Mouse (Mus musculus) fibroblast of lung, adult 2 months (primary cell): Measurements from ENCODE around the gene Spem1.

Experiments used
- DNase-seq: peaks from one replicate; pipeline ENCODE4 v3.0.0-alpha.2; 2011; ENCODE audit warnings: low read depth

Spem1 gene

GRCm38 (mm10) chr11:69836703-69837576, 15.0 kb upstream of the Spem1 start:
- no peak for DNase-seq

GRCm38 (mm10) chr11:69835966-69836335, 14.0 kb upstream of the Spem1 start:
- DNase-seq, result no peak

GRCm38 (mm10) chr11:69835326-69835965, 13.5 kb upstream of the Spem1 start:
- no peak for DNase-seq

- no peak for DNase-seq
Measured at GRCm38 (mm10) chr11:69834001-69834549, 12.1 kb upstream of the Spem1 start.

- DNase-seq, result no peak
Measured at GRCm38 (mm10) chr11:69833554-69833953, 11.6 kb upstream of the Spem1 start.

GRCm38 (mm10) chr11:69828832-69829231, 6.9 kb upstream of the Spem1 start:
- DNase-seq, result no peak

GRCm38 (mm10) chr11:69823456-69823855, 1.5 kb upstream of the Spem1 start:
- no peak for DNase-seq

- no peak for DNase-seq
Measured at GRCm38 (mm10) chr11:69818871-69819270, 3.1 kb downstream of the Spem1 start.

GRCm38 (mm10) chr11:69818365-69818764, 3.6 kb downstream of the Spem1 start, which contains the start of gene Spem2:
Spem2 (minus strand) TSS chr11:69818465.
- no peak for DNase-seq

GRCm38 (mm10) chr11:69816520-69816919, 5.5 kb downstream of the Spem1 start:
- DNase-seq, result no peak

- DNase-seq, result no peak
Measured at GRCm38 (mm10) chr11:69815155-69815554, 6.8 kb downstream of the Spem1 start, which contains the start of gene Gm39566. Gm39566 (minus strand) TSS chr11:69815298.

GRCm38 (mm10) chr11:69810280-69810679, 11.7 kb downstream of the Spem1 start:
- DNase-seq, result no peak

- DNase-seq, result no peak
Measured at GRCm38 (mm10) chr11:69807641-69808040, 14.3 kb downstream of the Spem1 start.

- no peak for DNase-seq
Measured at GRCm38 (mm10) chr11:69806378-69806777, 15.6 kb downstream of the Spem1 start.

- DNase-seq, result no peak
Measured at GRCm38 (mm10) chr11:69804972-69805909, 16.7 kb downstream of the Spem1 start, which contains the start of gene Tmem102. Tmem102 (minus strand) TSS chr11:69805624.

- no peak for DNase-seq
Measured at GRCm38 (mm10) chr11:69804652-69804940, 17.4 kb downstream of the Spem1 start.

- peak; percentile 32 for DNase-seq
Measured at GRCm38 (mm10) chr11:69803786-69804651, 18.0 kb downstream of the Spem1 start.

- no peak for DNase-seq
Measured at GRCm38 (mm10) chr11:69803328-69803727, 18.7 kb downstream of the Spem1 start.

GRCm38 (mm10) chr11:69802648-69803105, 19.3 kb downstream of the Spem1 start:
- no peak for DNase-seq

- DNase-seq, result no peak
Measured at GRCm38 (mm10) chr11:69801379-69801977, 20.5 kb downstream of the Spem1 start, which contains the start of gene Fgf11. Fgf11 (minus strand) TSS chr11:69801857.
